Mouse (Mus musculus): ENCODE measurements around the gene Ifitm6. TPM values are rescaled to one million over a fixed set of nuclear protein-coding genes. Genes with fewer than 3 reads are reported as not detected.

Gene Ifitm6
- total and polyA plus RNA-seq, 3 experiments = not detected

- H3K9me3 ChIP-seq (replicated peaks; ENCODE audit: low read length) = no peaks in the 10 kb centered on the region
- no peak overlapping the region for H3K9ac ChIP-seq (ENCODE audit: insufficient read depth, low read depth)
- H3K79me2 ChIP-seq (replicated peaks; ENCODE audit: control insufficient read depth, extremely low read depth, insufficient read depth, poor library complexity, severe bottlenecking) = no peaks in the 10 kb centered on the region
- in situ Hi-C loops (cut with MboI; ENCODE audit: low pct_ligation_motif_present, low pct_unique_long_range_greater_than_20kb, low sequenced_read_pairs) (no loop called here), dilution Hi-C loops (cut with MboI; ENCODE audit: extremely low pct_ligation_motif_present, extremely low pct_unique_long_range_greater_than_20kb, low sequenced_read_pairs) (no loop called here)
- H3K27me3 ChIP-seq (replicated peaks) = no peaks in the 10 kb centered on the region
- TF ChIP-seq GABPA (IDR thresholded peaks at IDR 0.05; ENCODE audit: insufficient replicate concordance, low read depth, low read length) = no peak
- TF ChIP-seq E2F4 (IDR thresholded peaks at IDR 0.05; ENCODE audit: insufficient replicate concordance, low read depth, low read length) = no peak
- no peak for TF ChIP-seq JUND (conservative IDR thresholded peaks at IDR 0.05; ENCODE audit: low read depth, low read length)
- no peak for TF ChIP-seq MAX (IDR thresholded peaks at IDR 0.05; ENCODE audit: low read length)
- TF ChIP-seq MAFK (IDR thresholded peaks at IDR 0.05; ENCODE audit: insufficient replicate concordance, low read length) = no peak
- TF ChIP-seq MEF2A (IDR thresholded peaks at IDR 0.05; ENCODE audit: borderline replicate concordance, low read depth, low read length) = no peak
- TF ChIP-seq ZNF384 (IDR thresholded peaks at IDR 0.05; ENCODE audit: low read depth, low read length) = no peak
- no peak for TF ChIP-seq USF1 (IDR thresholded peaks at IDR 0.05; ENCODE audit: low read depth, low read length)
- TF ChIP-seq RCOR1 (conservative IDR thresholded peaks at IDR 0.05; ENCODE audit: low read depth, low read length) = no peak
- H3K4me3 ChIP-seq (replicated peaks in 1 of 3; ENCODE audit: low read depth in 2 of 3, low read length in 2 of 3, poor library complexity in 1 of 3) = no peak overlapping the region
- peaks cover 0 to 5% of the 10 kb centered on the region in 2 experiments; a peak in 3 of 4 replicates for H3K4me1 ChIP-seq (ENCODE audit: control insufficient read depth in 1 of 2, insufficient read depth in 2 of 2)
- H3K27ac ChIP-seq (ENCODE audit: insufficient read depth, low read depth) = no peak overlapping the region
- H3K36me3 ChIP-seq (replicated peaks in 1 of 2; ENCODE audit: control insufficient read depth in 1 of 2, insufficient read depth in 1 of 2, low read length in 1 of 2) = no peaks in the 10 kb centered on the region
- no peak overlapping the region for H3K4me2 ChIP-seq (ENCODE audit: insufficient read depth, low read depth, poor library complexity, severe bottlenecking)
- no peak for DNase-seq (ENCODE audit: extremely low read depth)
Measured at GRCm38 (mm10) chr7:141030390-141030789, 12.7 kb upstream of the Ifitm6 start.

DNA sequence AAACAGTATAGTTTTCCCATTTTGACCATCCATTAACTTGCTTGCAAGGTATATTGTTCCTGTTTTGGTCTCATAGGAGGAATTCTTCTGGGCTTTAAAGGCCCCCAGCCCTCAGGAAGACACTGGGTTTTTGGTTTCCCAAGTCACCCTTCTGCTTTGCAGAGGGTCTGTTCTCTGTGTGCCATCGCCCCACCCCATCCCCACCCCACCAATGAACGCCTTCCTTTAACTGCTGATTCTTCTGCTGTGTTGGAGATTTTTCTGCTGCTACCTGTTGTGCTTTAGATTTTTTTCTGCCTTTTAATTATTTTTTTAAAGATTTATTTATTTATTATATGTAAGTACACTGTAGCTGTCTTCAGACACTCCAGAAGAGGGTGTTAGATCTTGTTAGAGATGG is 11.1 kb upstream of the Ifitm6 start, which contains the start of gene Gm17387:
TSS of gene Gm17387 (plus strand) at position 301 of the 400 bp plus-strand sequence.
- DNase-seq (ENCODE audit: extremely low read depth) = no peak
- Histone ChIP-seq H3K9me3 (replicated peaks; ENCODE audit: low read length) (no peaks in the 10 kb centered on the region), H3K27ac (ENCODE audit: insufficient read depth, low read depth) (no peak within 1 kb of the TSS), H3K36me3 (replicated peaks in 1 of 2; ENCODE audit: control insufficient read depth in 1 of 2, insufficient read depth in 1 of 2, low read length in 1 of 2) (no peaks in the 10 kb centered on the region), H3K27me3 (replicated peaks) (no peaks in the 10 kb centered on the region), H3K79me2 (replicated peaks; ENCODE audit: control insufficient read depth, extremely low read depth, insufficient read depth, poor library complexity, severe bottlenecking) (no peaks in the 10 kb centered on the region), H3K4me3 (replicated peaks in 1 of 3; ENCODE audit: low read depth in 2 of 3, low read length in 2 of 3, poor library complexity in 1 of 3) (no peak within 1 kb of the TSS), H3K4me1 (ENCODE audit: control insufficient read depth in 1 of 2, insufficient read depth in 2 of 2) (peaks cover 2 to 13% of the 10 kb centered on the region in 2 experiments; a peak in 3 of 4 replicates), H3K9ac (ENCODE audit: insufficient read depth, low read depth) (no peak within 1 kb of the TSS), H3K4me2 (ENCODE audit: insufficient read depth, low read depth, poor library complexity, severe bottlenecking) (no peak within 1 kb of the TSS)
- in situ Hi-C loops (cut with MboI; ENCODE audit: low pct_ligation_motif_present, low pct_unique_long_range_greater_than_20kb, low sequenced_read_pairs) (no loop called here), dilution Hi-C loops (cut with MboI; ENCODE audit: extremely low pct_ligation_motif_present, extremely low pct_unique_long_range_greater_than_20kb, low sequenced_read_pairs) (no loop called here)
- no peak for TF ChIP-seq MAZ (IDR thresholded peaks at IDR 0.05; ENCODE audit: low read depth, low read length)
- TF ChIP-seq MAFK (IDR thresholded peaks at IDR 0.05; ENCODE audit: insufficient replicate concordance, low read length) = no peak
- TF ChIP-seq CHD2 (IDR thresholded peaks at IDR 0.05; ENCODE audit: low read length) = no peak
- no peak for TF ChIP-seq ZNF384 (IDR thresholded peaks at IDR 0.05; ENCODE audit: low read depth, low read length)
- TF ChIP-seq ELF1 (IDR thresholded peaks at IDR 0.05; ENCODE audit: low read depth, low read length) = no peak
- no peak for TF ChIP-seq KAT2A (IDR thresholded peaks at IDR 0.05; ENCODE audit: insufficient replicate concordance, low read length)
- TF ChIP-seq JUND (conservative IDR thresholded peaks at IDR 0.05; ENCODE audit: low read depth, low read length) = no peak
- no peak for TF ChIP-seq TCF12 (IDR thresholded peaks at IDR 0.05; ENCODE audit: low read depth, low read length)
- no peak for TF ChIP-seq NRF1 (IDR thresholded peaks at IDR 0.05; ENCODE audit: low read depth, low read length)
- TF ChIP-seq UBTF (IDR thresholded peaks at IDR 0.05; ENCODE audit: low read depth, low read length) = no peak
- TF ChIP-seq IRF4 (IDR thresholded peaks at IDR 0.05; ENCODE audit: low read depth, low read length) = no peak
- no peak for TF ChIP-seq ZC3H11A (IDR thresholded peaks at IDR 0.05; ENCODE audit: low read depth, low read length)
